Mouse (Mus musculus): ENCODE measurements around the gene Cradd. TPM values are rescaled to one million over a fixed set of nuclear protein-coding genes. Genes with fewer than 3 reads are reported as not detected.

Cradd gene
- total and polyA plus RNA-seq, 3 experiments, result 1.9 to 9.0 TPM; not detected in 1

DNA sequence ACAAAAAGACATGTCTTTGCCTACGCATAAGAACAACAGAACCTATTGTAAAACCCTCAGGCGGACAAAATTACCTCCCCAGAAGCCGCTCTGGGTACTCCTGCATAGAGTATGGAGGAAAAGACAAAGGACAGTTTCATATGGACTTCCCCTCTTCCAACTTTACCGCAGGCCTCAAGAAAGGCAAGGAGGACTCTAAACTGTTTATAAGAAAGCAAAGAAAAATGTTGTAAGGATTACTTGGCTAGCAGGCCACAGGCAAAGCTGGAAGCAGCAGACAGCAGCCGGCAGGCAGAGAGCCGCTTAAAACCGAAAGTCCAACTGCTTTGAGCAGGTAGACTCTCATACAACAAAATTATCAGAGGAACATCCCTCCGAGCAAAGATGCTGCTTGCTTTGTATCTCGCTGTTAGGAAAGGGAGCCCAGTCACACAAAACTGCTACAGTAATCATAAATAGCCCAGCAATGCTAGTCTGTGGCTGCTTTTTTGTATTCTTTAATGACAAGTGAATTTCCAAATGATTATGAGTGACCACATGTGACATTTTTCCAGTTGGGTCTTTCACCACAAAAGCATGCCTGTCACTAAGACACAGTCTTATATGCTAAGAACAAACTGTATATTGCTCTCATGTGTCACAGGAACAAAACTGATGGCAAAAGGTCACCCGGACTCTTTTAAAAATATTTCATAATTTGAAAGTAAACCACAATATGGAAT, 57.7 kb downstream of the Cradd start:
- H3K9ac ChIP-seq (ENCODE audit: control insufficient read depth, low read depth, low read length, poor library complexity, severe bottlenecking), result no peak overlapping the region
- no peaks in the 10 kb centered on the region for H3K9me3 ChIP-seq (replicated peaks; ENCODE audit: insufficient read depth, low read length)
- H3K27me3 ChIP-seq (ENCODE audit: control insufficient read depth in 1 of 2, insufficient read depth in 2 of 2, low read length in 2 of 2), result no peaks in the 10 kb centered on the region
- H3K79me2 ChIP-seq (ENCODE audit: control insufficient read depth, insufficient read depth, low read length, poor library complexity), result no peaks in the 10 kb centered on the region
- no peak for TF ChIP-seq TAL1 (IDR thresholded peaks at IDR 0.05; ENCODE audit: low read length)
- TF ChIP-seq ZNF384 (IDR thresholded peaks at IDR 0.05; ENCODE audit: low read depth, low read length), result no peak
- TF ChIP-seq GATA1 (IDR thresholded peaks at IDR 0.05; ENCODE audit: low read depth, low read length), result no peak
- TF ChIP-seq GABPA (IDR thresholded peaks at IDR 0.05; ENCODE audit: low read depth, low read length), result no peak
- TF ChIP-seq BHLHE40 (IDR thresholded peaks at IDR 0.05; ENCODE audit: borderline replicate concordance, low read depth, low read length), result no peak
- TF ChIP-seq UBTF (IDR thresholded peaks at IDR 0.05; ENCODE audit: borderline replicate concordance, insufficient read depth, low read depth, low read length), result no peak
- TF ChIP-seq KAT2A (conservative IDR thresholded peaks at IDR 0.05; ENCODE audit: low read depth, low read length), result no peak
- no peak for TF ChIP-seq ZC3H11A (IDR thresholded peaks at IDR 0.05; ENCODE audit: low read depth, low read length)
- no peak for TF ChIP-seq JUND (IDR thresholded peaks at IDR 0.05; ENCODE audit: low read depth, low read length)
- no peak for TF ChIP-seq POLR2AphosphoS2 (IDR thresholded peaks at IDR 0.05; ENCODE audit: low read length)
- no peak for TF ChIP-seq POLR2AphosphoS5 (IDR thresholded peaks at IDR 0.05; ENCODE audit: borderline replicate concordance, low read depth, low read length)
- no peak for TF ChIP-seq NELFE (IDR thresholded peaks at IDR 0.05; ENCODE audit: low read depth, low read length)
- no peak for TF ChIP-seq ZMIZ1 (IDR thresholded peaks at IDR 0.05; ENCODE audit: low read depth, low read length)
- no peak for TF ChIP-seq EP300 (IDR thresholded peaks at IDR 0.05; ENCODE audit: low read depth in 1 of 2, low read length in 2 of 2)
- no peak for TF ChIP-seq RAD21 (IDR thresholded peaks at IDR 0.05; ENCODE audit: low read depth, low read length)
- DNase-seq (ENCODE audit: low read depth, low spot score), result no peak
- H3K4me3 ChIP-seq (ENCODE audit: control insufficient read depth in 1 of 2, insufficient read depth in 1 of 2, low read depth in 2 of 2, low read length in 2 of 2), result no peak overlapping the region
- peaks cover 0 to 7% of the 10 kb centered on the region in 2 experiments; a peak in 1 of 4 replicates for H3K36me3 ChIP-seq (ENCODE audit: control insufficient read depth in 1 of 2, insufficient read depth in 2 of 2, low read length in 2 of 2)
- no peak overlapping the region for H3K27ac ChIP-seq (ENCODE audit: control insufficient read depth, low read depth, low read length)
- H3K4me1 ChIP-seq (ENCODE audit: control insufficient read depth in 1 of 2, insufficient read depth in 2 of 2, low read length in 2 of 2), result peaks cover 4 to 7% of the 10 kb centered on the region in 2 experiments; a peak in 3 of 4 replicates

DNA sequence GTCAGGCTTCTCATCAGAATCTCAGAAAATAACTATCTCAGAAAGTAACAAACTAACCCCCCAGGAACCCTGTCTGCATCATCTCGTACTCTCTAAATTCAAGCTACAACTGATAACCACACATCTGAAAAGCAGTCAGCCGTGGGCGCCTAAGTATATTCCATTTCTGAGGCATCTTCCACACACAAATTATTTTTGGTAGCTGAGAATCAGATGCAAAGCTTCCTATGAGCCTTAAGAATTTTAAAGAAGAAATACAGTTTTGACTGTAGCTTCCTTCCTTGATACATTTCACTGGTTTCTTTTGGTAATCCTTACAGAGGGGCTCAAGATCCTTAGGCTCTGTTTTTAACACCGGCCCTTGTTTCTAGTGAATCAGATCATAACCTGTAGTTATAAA, 58.4 kb downstream of the Cradd start:
- H3K36me3 ChIP-seq (ENCODE audit: control insufficient read depth in 1 of 2, insufficient read depth in 2 of 2, low read length in 2 of 2), result peaks cover 0 to 7% of the 10 kb centered on the region in 2 experiments; a peak in 1 of 4 replicates
- H3K27ac ChIP-seq (ENCODE audit: control insufficient read depth, low read depth, low read length), result no peak overlapping the region
- TF ChIP-seq NELFE (IDR thresholded peaks at IDR 0.05; ENCODE audit: low read depth, low read length), result no peak
- no peak for TF ChIP-seq MXI1 (IDR thresholded peaks at IDR 0.05; ENCODE audit: low read depth, low read length)
- TF ChIP-seq BHLHE40 (IDR thresholded peaks at IDR 0.05; ENCODE audit: borderline replicate concordance, low read depth, low read length), result no peak
- no peak for TF ChIP-seq TAL1 (IDR thresholded peaks at IDR 0.05; ENCODE audit: low read length)
- TF ChIP-seq POLR2A (IDR thresholded peaks at IDR 0.05; ENCODE audit: control insufficient read depth in 1 of 2, insufficient read depth in 1 of 2, low read depth in 1 of 2, low read length in 2 of 2, poor library complexity in 1 of 2), result no peak
- no peak for TF ChIP-seq MAFK (IDR thresholded peaks at IDR 0.05; ENCODE audit: borderline replicate concordance, low read depth, low read length)
- no peak for TF ChIP-seq KAT2A (conservative IDR thresholded peaks at IDR 0.05; ENCODE audit: low read depth, low read length)
- TF ChIP-seq NRF1 (IDR thresholded peaks at IDR 0.05; ENCODE audit: insufficient read depth, low read depth, low read length, poor library complexity, severe bottlenecking), result no peak
- no peak for TF ChIP-seq MYB (IDR thresholded peaks at IDR 0.05; ENCODE audit: low read depth, low read length)
- no peak for TF ChIP-seq ELF1 (IDR thresholded peaks at IDR 0.05; ENCODE audit: low read depth, low read length)
- no peak for TF ChIP-seq E2F4 (IDR thresholded peaks at IDR 0.05; ENCODE audit: borderline replicate concordance, low read depth, low read length)
- no peak for TF ChIP-seq ZMIZ1 (IDR thresholded peaks at IDR 0.05; ENCODE audit: low read depth, low read length)
- no peak for TF ChIP-seq CHD1 (IDR thresholded peaks at IDR 0.05; ENCODE audit: low read depth, low read length)
- TF ChIP-seq MAX (IDR thresholded peaks at IDR 0.05; ENCODE audit: low read length), result no peak
- no peaks in the 10 kb centered on the region for H3K9me3 ChIP-seq (replicated peaks; ENCODE audit: insufficient read depth, low read length)
- no peak overlapping the region for H3K9ac ChIP-seq (ENCODE audit: control insufficient read depth, low read depth, low read length, poor library complexity, severe bottlenecking)
- peaks cover 4 to 7% of the 10 kb centered on the region in 2 experiments; a peak in 3 of 4 replicates for H3K4me1 ChIP-seq (ENCODE audit: control insufficient read depth in 1 of 2, insufficient read depth in 2 of 2, low read length in 2 of 2)
- H3K4me3 ChIP-seq (ENCODE audit: control insufficient read depth in 1 of 2, insufficient read depth in 1 of 2, low read depth in 2 of 2, low read length in 2 of 2), result peak overlapping the region; percentile 57 to 71
- no peaks in the 10 kb centered on the region for H3K27me3 ChIP-seq (ENCODE audit: control insufficient read depth in 1 of 2, insufficient read depth in 2 of 2, low read length in 2 of 2)
- no peak for DNase-seq (ENCODE audit: low read depth, low spot score)
- H3K79me2 ChIP-seq (ENCODE audit: control insufficient read depth, insufficient read depth, low read length, poor library complexity), result no peaks in the 10 kb centered on the region
